Mouse (Mus musculus) bone marrow, adult 2 months (tissue): ENCODE measurements at regions not wholly inside any gene's neighbourhood (a gene's known extent, or its start where the extent isn't known, plus 50 kb on each side); places are given as distances from the start of the nearest gene placed in this dataset.

Experiments
- H3K27ac ChIP-seq: fragments of 200-500 bp; 2 replicates; pipeline ENCODE4 v1.5.1; 2012; ENCODE audit warnings: low read depth, mild to moderate bottlenecking, control low read depth, inconsistent platforms, low read length; ENCODE audit not compliant: control insufficient read depth, poor library complexity, insufficient read depth
- H3K4me1 ChIP-seq: fragments of 200-500 bp; 2 replicates; pipeline ENCODE4 v1.6.1; 2011; ENCODE audit warnings: low read length; ENCODE audit not compliant: control insufficient read depth, insufficient read depth
- H3K4me3 ChIP-seq: fragments of 200-500 bp; replicated peaks from 2 replicates; pipeline ENCODE3; 2011; ENCODE audit warnings: mild to moderate bottlenecking, low read depth, low read length, control low read depth; ENCODE audit not compliant: control insufficient read depth
- CTCF ChIP-seq: fragments of 200-500 bp; IDR thresholded peaks from 2 replicates; pipeline ENCODE4 v1.5.1; 2011; ENCODE audit warnings: low read length, control low read depth; ENCODE audit not compliant: control insufficient read depth, insufficient read depth
- POLR2A ChIP-seq: fragments of 200-500 bp; IDR thresholded peaks from 2 replicates; pipeline ENCODE4 v1.6.1; 2011; ENCODE audit warnings: low read depth, mild to moderate bottlenecking, control low read depth, low read length, borderline replicate concordance; ENCODE audit not compliant: control insufficient read depth
- WGBS: fragments of 180-500 bp; shearing (Covaris S2); methylation state at CpG from one replicate; pipeline ENCODE4 v1.1.7; 2018; 5-methylcytosine and 5-hydroxymethylcytosine counted together

GRCm38 (mm10) chr13:55909941-55910340 lies 73.9 kb upstream of the Pitx1 start:
- H3K4me1 ChIP-seq, result peaks cover 1% of the 10 kb centered on the region; the same call in 1 of the 2 replicates
- WGBS, result 24% methylated on average over 5 of the region's 5 CpGs
- H3K4me3 ChIP-seq, result no peak overlapping the region
- no peak overlapping the region for H3K27ac ChIP-seq
- TF ChIP-seq POLR2A (no peak), CTCF (no peak)

GRCm38 (mm10) chr13:55904884-55905283 lies 68.9 kb upstream of the Pitx1 start:
- Histone ChIP-seq H3K4me3 (peak overlapping the region; percentile 51), H3K27ac (peak overlapping the region; percentile 81; the same call in 1 of the 2 replicates), H3K4me1 (peaks cover 6% of the 10 kb centered on the region; the same call in 1 of the 2 replicates)
- WGBS, result 36% methylated on average over 4 of the region's 4 CpGs
- TF ChIP-seq POLR2A (no peak), CTCF (no peak)

- Histone ChIP-seq H3K4me1 (peaks cover 6% of the 10 kb centered on the region; the same call in 1 of the 2 replicates), H3K27ac (no peak overlapping the region), H3K4me3 (no peak overlapping the region)
- TF ChIP-seq POLR2A (no peak), CTCF (no peak)
- 39% methylated on average over 11 of the region's 11 CpGs for WGBS
Observed at GRCm38 (mm10) chr13:55902255-55902654, 66.3 kb upstream of the Pitx1 start.

GRCm38 (mm10) chr13:55900190-55900526 lies 64.2 kb upstream of the Pitx1 start:
- WGBS, result 79% methylated on average over 4 of the region's 4 CpGs
- peaks cover 8% of the 10 kb centered on the region for H3K4me1 ChIP-seq
- no peak overlapping the region for H3K4me3 ChIP-seq
- TF ChIP-seq CTCF (no peak), POLR2A (no peak)
- no peak overlapping the region for H3K27ac ChIP-seq

- H3K27ac ChIP-seq, result no peak overlapping the region
- TF ChIP-seq CTCF, result no peak
- TF ChIP-seq POLR2A, result no peak
- 77% methylated on average over 10 of the region's 10 CpGs for WGBS
- H3K4me1 ChIP-seq, result peaks cover 8% of the 10 kb centered on the region
- no peak overlapping the region for H3K4me3 ChIP-seq
Observed at GRCm38 (mm10) chr13:55899501-55900189, 63.7 kb upstream of the Pitx1 start.

- Histone ChIP-seq H3K4me3 (no peak overlapping the region), H3K4me1 (peaks cover 7% of the 10 kb centered on the region), H3K27ac (no peak overlapping the region)
- no peak for TF ChIP-seq POLR2A
- no peak for TF ChIP-seq CTCF
- WGBS, result 53% methylated on average over 8 of the region's 8 CpGs
Observed at GRCm38 (mm10) chr13:55898999-55899398, 63.0 kb upstream of the Pitx1 start.

- H3K27ac ChIP-seq, result no peak overlapping the region
Observed at GRCm38 (mm10) chr13:55898257-55898950, 62.4 kb upstream of the Pitx1 start.

GRCm38 (mm10) chr13:55895505-55895904 lies 59.5 kb upstream of the Pitx1 start:
- WGBS, result 18% methylated on average over 5 of the region's 5 CpGs
- TF ChIP-seq CTCF (no peak), POLR2A (no peak)
- H3K4me1 ChIP-seq, result peaks cover 3% of the 10 kb centered on the region
- no peak overlapping the region for H3K4me3 ChIP-seq
- peak overlapping the region; percentile 40 for H3K27ac ChIP-seq

More at GRCm38 (mm10) chr13:55898257-55898950, 62.4 kb upstream of the Pitx1 start:
- 87% methylated on average over 17 of the region's 17 CpGs for WGBS
- TF ChIP-seq POLR2A (no peak), CTCF (no peak)
- Histone ChIP-seq H3K4me1 (peaks cover 7% of the 10 kb centered on the region), H3K4me3 (no peak overlapping the region)
